Mouse (Mus musculus): ENCODE results near the gene Hmgb1.

GRCm38 (mm10) chr5:149020681-149021062, 163.6 kb downstream of the Hmgb1 start:
- no peak for TF ChIP-seq CTCF (IDR thresholded peaks at IDR 0.05; ENCODE audit: low read depth, low read length)
- TF ChIP-seq GATA2 (IDR thresholded peaks at IDR 0.05; ENCODE audit: borderline replicate concordance, low read depth, low read length): no peak
- TF ChIP-seq GATA1 (IDR thresholded peaks at IDR 0.05; ENCODE audit: borderline replicate concordance, low read length): no peak
- TF ChIP-seq TAL1 (conservative IDR thresholded peaks at IDR 0.05; ENCODE audit: low read depth, low read length): no peak
